Mouse (Mus musculus): ENCODE measurements at regions not wholly inside any gene's neighbourhood (a gene's known extent, or its start where the extent isn't known, plus 50 kb on each side); places are given as distances from the start of the nearest gene placed in this dataset.

DNA sequence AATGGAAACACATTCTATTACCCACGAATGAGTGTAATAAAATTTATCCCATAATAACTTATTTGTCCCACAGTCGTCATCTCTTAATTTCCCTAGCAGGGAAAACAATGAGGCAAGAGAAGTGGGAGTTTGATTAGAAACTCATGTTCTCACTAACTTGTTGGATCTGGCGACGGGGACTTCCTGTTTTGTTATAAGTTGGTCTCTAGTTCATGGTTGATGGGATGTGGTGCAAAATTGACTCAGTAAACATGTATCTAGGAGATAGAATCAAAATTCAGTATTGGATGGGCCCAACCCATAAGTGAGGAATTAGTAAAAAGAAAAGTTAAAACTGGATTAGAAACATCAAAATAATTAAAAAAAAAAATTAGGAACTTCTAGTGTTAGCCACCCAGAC, 227.5 kb downstream of the Gm5426 start:
- 92% methylated on average over 4 of the region's 4 CpGs for WGBS
- no peak overlapping the region for H3K27ac ChIP-seq (replicated peaks)
- no peak overlapping the region for H3K4me2 ChIP-seq
- H3K36me3 ChIP-seq = no peaks in the 10 kb centered on the region
- H3K27me3 ChIP-seq = no peaks in the 10 kb centered on the region
- ATAC-seq (ENCODE audit: low FRiP score, low read depth) = no peak
- no peaks in the 10 kb centered on the region; the same call in 1 of the 2 replicates for H3K4me1 ChIP-seq (replicated peaks)
- no peaks in the 10 kb centered on the region for H3K9me3 ChIP-seq
- H3K4me3 ChIP-seq = no peak overlapping the region
- no peak overlapping the region for H3K9ac ChIP-seq

DNA sequence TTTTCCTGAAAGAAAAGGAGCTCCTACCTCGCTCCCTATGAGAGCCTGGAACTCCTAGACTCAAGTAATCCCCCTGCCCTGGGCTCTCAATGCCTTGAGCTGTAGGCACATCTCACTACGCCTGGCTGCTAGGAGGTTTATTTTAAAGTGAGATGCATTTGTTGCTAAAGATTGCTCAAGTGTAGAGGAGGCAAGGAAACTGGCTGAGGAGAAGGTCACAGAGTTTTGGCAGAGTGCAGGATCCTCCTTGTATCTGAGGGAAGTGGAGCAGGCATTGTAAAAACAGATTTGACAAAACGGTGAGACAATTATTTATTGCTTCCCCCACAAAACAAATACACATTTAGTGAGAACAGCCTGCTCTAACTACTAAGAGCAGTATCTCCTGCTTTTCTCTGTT, 228.7 kb downstream of the Gm5426 start:
- 82% methylated on average over 3 of the region's 3 CpGs for WGBS
- no peak for ATAC-seq (ENCODE audit: low FRiP score, low read depth)
- Histone ChIP-seq H3K9ac (no peak overlapping the region), H3K27ac (replicated peaks) (no peak overlapping the region), H3K9me3 (no peaks in the 10 kb centered on the region), H3K27me3 (no peaks in the 10 kb centered on the region), H3K4me1 (replicated peaks) (no peaks in the 10 kb centered on the region; the same call in 1 of the 2 replicates), H3K4me3 (no peak overlapping the region), H3K4me2 (no peak overlapping the region), H3K36me3 (no peaks in the 10 kb centered on the region)

DNA sequence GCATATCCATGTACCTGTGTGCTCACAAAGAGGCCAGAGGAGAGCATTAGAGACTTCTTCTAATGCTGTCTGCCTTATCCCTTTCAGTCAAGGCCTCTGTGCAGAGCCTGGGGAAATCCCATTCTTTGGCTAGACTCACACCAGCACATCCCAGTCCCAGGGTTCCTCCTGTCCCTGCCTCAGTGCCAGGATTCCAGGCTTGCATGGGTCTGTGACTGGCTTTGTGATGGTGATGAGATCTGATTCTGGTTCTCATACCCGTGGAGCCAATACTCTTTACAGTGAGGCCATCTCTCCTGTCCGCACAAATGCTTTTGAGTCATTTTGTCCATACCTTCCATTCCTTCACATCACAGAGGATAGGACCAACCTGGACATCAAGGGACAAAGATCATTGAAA, 230.5 kb downstream of the Gm5426 start:
- Histone ChIP-seq H3K4me3 (no peak overlapping the region), H3K27me3 (no peaks in the 10 kb centered on the region), H3K4me2 (no peak overlapping the region), H3K9ac (no peak overlapping the region), H3K4me1 (replicated peaks) (no peaks in the 10 kb centered on the region; the same call in 1 of the 2 replicates), H3K36me3 (no peaks in the 10 kb centered on the region), H3K27ac (replicated peaks) (no peak overlapping the region), H3K9me3 (no peaks in the 10 kb centered on the region)
- no peak for ATAC-seq (ENCODE audit: low FRiP score, low read depth)
- 90% methylated on average over 2 of the region's 2 CpGs for WGBS

DNA sequence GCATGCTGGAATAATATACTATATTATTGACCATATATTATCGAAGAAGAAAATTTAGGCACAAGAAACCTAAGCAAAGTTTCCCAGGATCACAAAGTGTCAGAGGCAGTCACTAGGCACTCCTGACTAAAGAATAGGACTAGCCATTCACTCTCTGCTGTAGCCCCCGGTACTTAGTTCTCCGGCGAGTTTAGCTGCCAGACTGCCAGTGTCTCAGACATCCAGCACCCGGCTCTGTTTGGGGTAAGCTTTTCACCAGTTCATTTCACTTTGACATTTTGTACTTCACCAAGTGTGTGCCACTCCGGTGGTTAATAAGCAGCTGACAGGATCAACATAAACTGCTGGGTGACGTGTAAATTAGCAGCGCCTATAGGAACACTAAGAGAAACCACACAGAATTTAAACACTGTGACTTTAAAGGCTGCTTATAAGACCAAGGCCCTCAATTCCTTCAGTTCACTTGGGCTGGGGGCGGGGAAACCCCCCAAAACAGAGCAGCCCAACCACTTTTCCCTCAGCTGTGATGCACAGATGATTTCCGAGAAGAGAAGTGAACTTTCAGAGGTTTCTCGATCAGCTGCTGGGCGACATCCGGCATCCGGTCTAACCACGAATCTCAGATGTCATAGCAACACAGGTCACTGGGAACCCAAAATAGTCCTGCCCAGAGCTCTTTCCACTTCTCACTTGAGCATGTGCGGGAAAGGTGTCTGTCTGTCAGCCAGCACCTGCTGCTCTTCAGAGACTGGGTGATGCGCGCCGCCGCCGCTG, 234.3 kb downstream of the Gm5426 start:
- no peak for ATAC-seq (ENCODE audit: low FRiP score, low read depth)
- H3K9me3 ChIP-seq = no peaks in the 10 kb centered on the region
- H3K4me2 ChIP-seq = peak overlapping the region; percentile 16; the same call in 1 of the 2 replicates
- no peaks in the 10 kb centered on the region for H3K27me3 ChIP-seq
- WGBS = 81% methylated on average over 21 of the region's 21 CpGs
- H3K36me3 ChIP-seq = no peaks in the 10 kb centered on the region
- no peak overlapping the region for H3K27ac ChIP-seq (replicated peaks)
- no peak overlapping the region for H3K4me3 ChIP-seq
- H3K9ac ChIP-seq = no peak overlapping the region
- no peaks in the 10 kb centered on the region for H3K4me1 ChIP-seq (replicated peaks)

DNA sequence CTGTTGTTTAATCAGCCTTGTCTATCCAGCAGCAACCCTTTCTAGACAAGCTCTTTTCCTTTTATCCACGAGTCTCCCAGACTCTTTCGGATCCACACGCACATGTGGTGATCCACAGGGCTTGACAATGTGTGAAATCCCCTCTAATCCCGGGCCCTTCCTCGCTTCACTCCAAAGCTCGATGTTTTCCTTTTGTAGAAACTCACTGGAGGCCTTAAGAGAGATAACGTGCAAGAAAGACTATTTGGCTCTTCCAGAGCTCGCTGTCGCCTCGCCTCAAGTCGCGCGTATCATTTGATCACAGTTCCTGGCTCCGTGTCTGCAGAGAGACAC, 234.9 kb downstream of the Gm5426 start:
- Histone ChIP-seq H3K4me3 (no peak overlapping the region), H3K4me1 (replicated peaks) (no peaks in the 10 kb centered on the region), H3K4me2 (peak overlapping the region; percentile 16; the same call in 1 of the 2 replicates), H3K27ac (replicated peaks) (no peak overlapping the region), H3K9ac (no peak overlapping the region), H3K9me3 (no peaks in the 10 kb centered on the region), H3K36me3 (no peaks in the 10 kb centered on the region), H3K27me3 (no peaks in the 10 kb centered on the region)
- no peak for ATAC-seq (ENCODE audit: low FRiP score, low read depth)
- WGBS = 78% methylated on average over 14 of the region's 14 CpGs

DNA sequence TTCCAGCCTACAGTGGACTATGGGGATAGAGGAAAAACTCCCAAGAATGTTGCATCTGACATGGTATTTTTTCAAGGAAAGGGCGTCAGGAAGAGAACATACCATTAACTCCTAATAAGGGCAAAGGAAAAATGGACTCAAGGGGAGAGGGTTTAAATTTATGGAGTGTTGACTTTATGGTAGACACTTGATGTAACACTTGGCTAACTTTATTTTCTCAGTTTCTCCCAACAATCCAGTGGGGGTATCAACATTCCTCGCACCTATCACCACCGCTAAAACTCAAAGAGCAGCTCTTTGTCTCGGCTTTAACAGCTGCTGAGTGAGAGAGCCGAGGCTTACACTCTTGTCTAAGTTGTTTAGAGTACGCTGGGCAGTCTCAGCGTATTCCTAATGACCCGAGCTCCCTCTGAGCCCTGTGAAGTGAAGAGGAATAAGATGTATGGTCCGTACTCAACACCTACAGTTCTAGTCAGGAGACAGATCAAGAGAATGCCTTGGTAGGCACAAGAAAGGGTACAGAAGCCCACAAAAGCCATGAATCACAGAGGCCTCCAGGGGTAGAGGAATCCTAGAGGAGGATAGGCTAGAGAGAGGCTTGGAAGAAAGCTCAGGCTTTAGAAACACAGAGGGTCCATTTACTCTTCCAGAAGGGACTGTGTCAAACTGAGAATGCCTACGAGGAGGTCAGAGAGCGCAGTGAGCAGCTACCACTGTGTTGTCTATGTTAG, 236.4 kb downstream of the Gm5426 start:
- 73% methylated on average over 11 of the region's 11 CpGs for WGBS

DNA sequence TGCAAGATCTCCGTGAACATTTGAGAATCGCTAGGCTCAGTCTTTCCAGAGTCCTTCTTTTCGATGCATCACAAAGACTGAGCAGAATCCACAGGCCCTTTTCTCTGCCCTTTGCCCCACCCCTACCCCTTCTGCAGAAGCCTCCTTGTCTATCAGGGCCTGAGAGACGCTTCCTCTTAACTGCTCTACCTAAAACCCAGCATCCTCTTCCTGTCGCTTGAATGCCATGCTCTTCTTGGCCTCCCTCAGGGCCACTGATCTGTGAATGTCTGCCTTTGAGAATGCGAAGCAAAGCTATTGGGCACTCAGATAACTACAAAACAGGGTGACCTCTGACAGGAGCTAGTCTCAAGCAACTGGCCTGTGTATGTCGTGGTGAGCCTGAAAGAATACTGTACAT, 237.1 kb downstream of the Gm5426 start:
- Histone ChIP-seq H3K4me1 (replicated peaks) (no peaks in the 10 kb centered on the region), H3K27me3 (no peaks in the 10 kb centered on the region), H3K27ac (replicated peaks) (no peak overlapping the region), H3K9ac (no peak overlapping the region), H3K4me2 (no peak overlapping the region), H3K4me3 (no peak overlapping the region), H3K9me3 (no peaks in the 10 kb centered on the region), H3K36me3 (no peaks in the 10 kb centered on the region)
- ATAC-seq (ENCODE audit: low FRiP score, low read depth) = no peak
- 66% methylated on average over 7 of the region's 7 CpGs for WGBS

More for the DNA sequence above, 236.4 kb downstream of the Gm5426 start:
- H3K9ac ChIP-seq = no peak overlapping the region
- H3K4me2 ChIP-seq = no peak overlapping the region
- no peaks in the 10 kb centered on the region for H3K27me3 ChIP-seq
- no peaks in the 10 kb centered on the region for H3K36me3 ChIP-seq
- H3K9me3 ChIP-seq = no peaks in the 10 kb centered on the region
- H3K27ac ChIP-seq (replicated peaks) = no peak overlapping the region
- H3K4me1 ChIP-seq (replicated peaks) = no peaks in the 10 kb centered on the region
- ATAC-seq (ENCODE audit: low FRiP score, low read depth) = no peak
- H3K4me3 ChIP-seq = no peak overlapping the region

DNA sequence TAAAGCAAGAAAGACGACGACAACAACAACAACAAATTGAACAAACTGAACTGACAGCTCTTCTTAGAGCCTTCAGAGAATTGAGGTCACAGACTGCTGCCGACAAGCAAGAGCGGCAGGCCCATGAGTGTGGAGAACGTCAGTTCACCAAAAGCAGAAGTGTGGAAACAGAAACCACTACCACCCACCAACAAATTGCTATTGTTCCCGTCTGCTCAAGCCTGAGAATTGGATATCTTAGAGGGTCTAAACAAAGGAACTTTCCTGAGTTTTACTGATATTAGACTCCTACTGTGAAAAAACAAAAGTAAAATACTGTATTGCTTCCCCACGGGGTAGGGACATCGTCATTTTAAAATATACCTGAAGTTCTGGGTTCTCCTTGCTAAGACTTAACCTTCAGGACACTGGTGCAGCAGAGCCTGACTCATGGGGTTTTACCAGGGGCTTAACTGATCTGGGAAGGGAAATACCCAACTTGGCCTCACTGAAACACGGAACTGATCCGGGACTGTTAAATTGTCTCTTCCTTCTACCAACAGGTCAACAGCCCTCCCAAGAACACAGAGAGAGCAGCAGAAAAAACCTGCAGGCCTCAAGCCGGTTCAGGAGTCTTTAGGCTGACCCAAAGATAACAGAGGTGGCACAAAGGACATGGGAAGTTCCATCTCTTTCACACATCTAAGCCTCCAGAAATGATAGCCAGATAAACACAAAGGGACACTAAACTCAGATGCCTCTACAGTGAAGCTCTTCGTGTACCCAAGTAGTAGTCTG, 238.1 kb downstream of the Gm5426 start:
- 83% methylated on average over 12 of the region's 12 CpGs for WGBS
- H3K36me3 ChIP-seq = no peaks in the 10 kb centered on the region
- H3K9me3 ChIP-seq = no peaks in the 10 kb centered on the region
- H3K27ac ChIP-seq (replicated peaks) = no peak overlapping the region
- H3K4me2 ChIP-seq = no peak overlapping the region
- ATAC-seq (ENCODE audit: low FRiP score, low read depth) = no peak
- H3K9ac ChIP-seq = no peak overlapping the region
- H3K4me3 ChIP-seq = no peak overlapping the region
- no peaks in the 10 kb centered on the region for H3K4me1 ChIP-seq (replicated peaks)
- H3K27me3 ChIP-seq = no peaks in the 10 kb centered on the region

DNA sequence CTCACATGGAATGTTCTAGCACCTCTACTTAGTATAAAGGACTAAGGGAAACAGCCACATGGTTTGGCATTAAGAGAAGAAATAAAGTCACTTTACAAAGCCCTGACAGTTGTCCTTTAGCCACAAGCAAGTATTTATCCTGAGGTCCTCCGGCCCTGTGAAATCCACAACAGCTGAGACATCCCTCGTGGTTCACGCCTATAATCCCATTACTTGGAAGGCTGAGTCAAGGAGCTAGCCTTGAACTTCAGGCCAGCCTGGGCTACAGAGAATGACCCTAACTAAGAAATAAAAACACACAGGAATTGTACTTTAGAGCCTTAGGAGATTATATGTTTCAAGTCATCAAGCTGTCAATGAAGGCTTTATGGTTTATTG, 238.7 kb downstream of the Gm5426 start:
- no peaks in the 10 kb centered on the region for H3K9me3 ChIP-seq
- H3K4me1 ChIP-seq (replicated peaks) = no peaks in the 10 kb centered on the region
- WGBS = 96% methylated on average over 3 of the region's 3 CpGs
- H3K27ac ChIP-seq (replicated peaks) = no peak overlapping the region
- no peaks in the 10 kb centered on the region for H3K36me3 ChIP-seq
- no peak overlapping the region for H3K9ac ChIP-seq
- H3K4me2 ChIP-seq = no peak overlapping the region
- H3K4me3 ChIP-seq = no peak overlapping the region
- ATAC-seq (ENCODE audit: low FRiP score, low read depth) = no peak
- no peaks in the 10 kb centered on the region for H3K27me3 ChIP-seq

DNA sequence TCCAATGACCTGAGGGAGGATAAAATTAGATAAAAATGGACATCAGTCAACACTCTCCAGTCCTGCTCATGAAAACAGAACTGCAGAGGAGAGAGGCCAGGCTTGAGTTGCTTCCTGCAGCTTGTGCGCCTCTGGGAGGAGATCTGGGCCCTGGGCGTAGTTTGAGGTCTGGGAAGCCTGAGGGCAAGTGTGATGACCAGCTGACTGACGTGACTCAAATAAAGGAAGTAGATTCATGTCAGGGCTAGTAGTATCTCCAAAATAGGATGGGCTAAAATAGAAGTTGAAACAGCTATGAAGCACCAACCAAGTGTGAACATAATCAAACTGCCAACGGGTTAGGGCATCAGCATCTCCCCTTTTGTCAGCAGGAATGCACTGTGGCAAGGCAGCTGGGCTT, 239.3 kb upstream of the Btg1 start:
- H3K27me3 ChIP-seq = no peaks in the 10 kb centered on the region
- no peak overlapping the region for H3K27ac ChIP-seq (replicated peaks)
- H3K4me3 ChIP-seq = no peak overlapping the region
- WGBS = 94% methylated on average over 4 of the region's 4 CpGs
- no peak for ATAC-seq (ENCODE audit: low FRiP score, low read depth)
- no peak overlapping the region for H3K9ac ChIP-seq
- H3K9me3 ChIP-seq = no peaks in the 10 kb centered on the region
- no peaks in the 10 kb centered on the region for H3K36me3 ChIP-seq
- H3K4me2 ChIP-seq = no peak overlapping the region
- no peaks in the 10 kb centered on the region for H3K4me1 ChIP-seq (replicated peaks)

DNA sequence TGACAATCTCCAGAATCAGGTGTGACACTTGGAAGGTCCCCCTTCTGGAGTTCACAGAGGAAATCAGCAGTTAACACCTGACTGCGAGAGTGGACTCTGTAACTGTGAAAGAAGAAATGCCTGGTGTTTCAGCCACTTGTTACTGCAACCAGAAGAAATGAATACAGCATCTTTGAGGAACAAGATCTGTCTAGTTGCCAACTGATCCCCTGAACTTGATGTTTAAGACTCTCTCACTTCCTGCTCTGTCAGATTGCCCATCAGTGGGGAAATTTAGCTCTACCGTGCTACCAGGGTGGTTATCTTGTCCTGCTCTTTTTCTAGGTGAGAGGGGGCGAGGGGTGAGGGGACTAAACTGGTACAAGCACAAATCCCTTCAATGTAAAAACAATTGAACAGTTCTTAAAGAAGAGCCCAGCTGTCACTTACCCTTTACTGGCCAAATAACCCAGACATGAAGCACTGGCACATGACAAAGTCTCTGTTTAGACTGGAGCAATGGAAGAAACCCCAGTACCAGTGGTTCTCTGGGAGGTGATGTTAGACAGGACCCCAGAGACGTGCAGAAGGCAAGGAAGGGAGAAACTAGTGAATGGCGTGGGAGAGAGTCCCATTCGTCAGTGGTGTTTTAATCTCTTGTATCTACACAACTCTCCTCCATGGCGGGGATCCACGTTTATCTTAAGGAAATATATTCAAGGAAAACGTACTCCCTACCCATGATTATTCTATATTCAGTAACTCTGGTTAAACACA, 237.6 kb upstream of the Btg1 start:
- Histone ChIP-seq H3K9ac (no peak overlapping the region), H3K4me1 (replicated peaks) (no peaks in the 10 kb centered on the region), H3K4me2 (no peak overlapping the region), H3K36me3 (no peaks in the 10 kb centered on the region), H3K4me3 (no peak overlapping the region), H3K9me3 (no peaks in the 10 kb centered on the region), H3K27me3 (no peaks in the 10 kb centered on the region), H3K27ac (replicated peaks) (no peak overlapping the region)
- no peak for ATAC-seq (ENCODE audit: low FRiP score, low read depth)
- 87% methylated on average over 9 of the region's 9 CpGs for WGBS

DNA sequence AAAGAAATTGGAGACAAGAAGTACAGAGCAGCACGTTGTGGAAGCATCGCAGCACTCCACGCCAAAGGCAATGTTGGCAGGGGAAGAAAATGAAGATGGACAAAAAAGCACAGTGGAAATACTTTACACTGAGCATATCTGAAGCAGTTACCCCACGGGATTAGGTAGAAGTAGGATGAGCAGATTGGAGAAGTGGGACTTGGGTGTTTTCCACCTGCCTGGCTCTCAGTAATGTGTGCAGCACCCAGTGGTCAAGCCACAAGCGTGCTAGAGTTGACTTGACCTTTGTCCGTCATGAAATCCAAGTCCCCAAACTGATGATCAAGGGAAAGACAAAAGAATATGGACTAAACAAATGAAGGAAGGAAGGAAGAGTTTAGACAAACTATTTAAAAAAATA, 235.1 kb upstream of the Btg1 start:
- no peak overlapping the region for H3K4me2 ChIP-seq
- H3K9me3 ChIP-seq = no peaks in the 10 kb centered on the region
- H3K36me3 ChIP-seq = no peaks in the 10 kb centered on the region
- no peak overlapping the region for H3K4me3 ChIP-seq
- H3K4me1 ChIP-seq (replicated peaks) = no peaks in the 10 kb centered on the region
- H3K27me3 ChIP-seq = no peaks in the 10 kb centered on the region
- H3K27ac ChIP-seq (replicated peaks) = no peak overlapping the region
- no peak overlapping the region for H3K9ac ChIP-seq
- WGBS = 88% methylated on average over 6 of the region's 6 CpGs
- ATAC-seq (ENCODE audit: low FRiP score, low read depth) = no peak

Data from hindbrain, embryonic 15.5 days (tissue).